Mouse (Mus musculus) small intestine, adult 2 months (tissue): ENCODE results near the gene Ephx1. TPM values are rescaled to one million over a fixed set of nuclear protein-coding genes. Genes with fewer than 3 reads are reported as not detected.

Source experiments
- H3K27ac ChIP-seq: fragments of 200-500 bp; 2 replicates; pipeline ENCODE4 v1.5.1; 2012; ENCODE audit warnings: low read depth, low read length, control low read depth, inconsistent platforms; ENCODE audit not compliant: insufficient read depth
- H3K27me3 ChIP-seq: fragments of 200-500 bp; 2 replicates; pipeline ENCODE4 v1.6.1; 2012; ENCODE audit warnings: mild to moderate bottlenecking, moderate library complexity, low read length, inconsistent platforms; ENCODE audit not compliant: control insufficient read depth, insufficient read depth
- H3K36me3 ChIP-seq: fragments of 200-500 bp; 2 replicates; pipeline ENCODE4 v1.6.1; 2012; ENCODE audit warnings: mild to moderate bottlenecking, low read length, control low read depth, inconsistent platforms; ENCODE audit not compliant: control insufficient read depth, insufficient read depth
- H3K4me1 ChIP-seq: fragments of 200-500 bp; 2 replicates; pipeline ENCODE4 v1.6.1; 2012; ENCODE audit warnings: low read length, inconsistent platforms, mixed read lengths; ENCODE audit not compliant: control insufficient read depth, insufficient read depth, insufficient read length
- H3K4me3 ChIP-seq: fragments of 200-500 bp; 2 replicates; pipeline ENCODE4 v1.5.1; 2012; ENCODE audit warnings: low read depth, mild to moderate bottlenecking, control low read depth, inconsistent platforms, low read length, moderate library complexity
- CTCF ChIP-seq: fragments of 200-500 bp; IDR thresholded peaks from 2 replicates; pipeline ENCODE4 v1.5.1; 2012; ENCODE audit warnings: low read depth, mild to moderate bottlenecking, control low read depth, inconsistent platforms, low read length, moderate library complexity, mixed read lengths; ENCODE audit not compliant: insufficient replicate concordance, insufficient read length; ENCODE audit errors: extremely low read depth
- POLR2A ChIP-seq: fragments of 200-500 bp; IDR thresholded peaks from 2 replicates; pipeline ENCODE4 v1.6.1; 2012; ENCODE audit warnings: low read depth, mild to moderate bottlenecking, control low read depth, inconsistent platforms, low read length, moderate library complexity
- WGBS: fragments of 180-500 bp; shearing (Covaris S2); methylation state at CpG from one replicate; pipeline ENCODE4 v1.1.7; 2018; 5-methylcytosine and 5-hydroxymethylcytosine counted together
- polyA plus RNA-seq: library from polyadenylated mRNA; depleted of rRNA; stranded (reverse); fragments of >200 nt; gene quantifications from 2 replicates; pipeline ENCODE4 v1.2.3, GENCODE M21; 2012

Ephx1 gene
- polyA plus RNA-seq, 1 experiment = 10.0 TPM

DNA sequence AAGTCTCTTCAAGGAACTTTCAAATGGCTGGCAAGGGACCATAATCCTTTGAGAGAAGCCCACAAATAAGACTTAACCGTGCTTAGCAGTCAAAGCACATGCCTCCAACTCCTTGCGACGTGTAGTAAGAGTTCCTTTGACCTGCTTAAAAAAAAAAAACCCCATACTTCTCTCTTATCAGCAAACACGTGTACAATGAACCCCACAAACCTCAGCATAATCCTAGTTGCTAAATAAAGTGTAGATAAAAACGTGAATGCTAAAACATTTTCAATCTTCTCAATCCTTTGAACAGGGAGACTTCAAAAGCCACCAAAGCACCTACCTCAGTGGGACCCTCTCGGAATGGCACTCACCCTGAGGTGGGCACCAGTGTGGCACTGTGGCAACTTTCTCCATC is 7.3 kb downstream of the Ephx1 start:
- TF ChIP-seq CTCF (no peak), POLR2A (no peak)

GRCm38 (mm10) chr1:181012416-181012815 is 8.3 kb downstream of the Ephx1 start:
- no peaks in the 10 kb centered on the region for H3K27me3 ChIP-seq
- H3K4me3 ChIP-seq = no peak overlapping the region
- no peaks in the 10 kb centered on the region for H3K36me3 ChIP-seq
- no peak overlapping the region for H3K27ac ChIP-seq
- 86% methylated on average over 3 of the region's 3 CpGs for WGBS
- no peak for TF ChIP-seq POLR2A
- TF ChIP-seq CTCF = no peak
- H3K4me1 ChIP-seq = peaks cover 31% of the 10 kb centered on the region

More for the DNA sequence above, 7.3 kb downstream of the Ephx1 start:
- H3K4me1 ChIP-seq = peaks cover 31% of the 10 kb centered on the region
- H3K36me3 ChIP-seq = no peaks in the 10 kb centered on the region
- H3K27ac ChIP-seq = no peak overlapping the region
- no peaks in the 10 kb centered on the region for H3K27me3 ChIP-seq
- 31% methylated on average over 6 of the region's 6 CpGs for WGBS
- H3K4me3 ChIP-seq = no peak overlapping the region

DNA sequence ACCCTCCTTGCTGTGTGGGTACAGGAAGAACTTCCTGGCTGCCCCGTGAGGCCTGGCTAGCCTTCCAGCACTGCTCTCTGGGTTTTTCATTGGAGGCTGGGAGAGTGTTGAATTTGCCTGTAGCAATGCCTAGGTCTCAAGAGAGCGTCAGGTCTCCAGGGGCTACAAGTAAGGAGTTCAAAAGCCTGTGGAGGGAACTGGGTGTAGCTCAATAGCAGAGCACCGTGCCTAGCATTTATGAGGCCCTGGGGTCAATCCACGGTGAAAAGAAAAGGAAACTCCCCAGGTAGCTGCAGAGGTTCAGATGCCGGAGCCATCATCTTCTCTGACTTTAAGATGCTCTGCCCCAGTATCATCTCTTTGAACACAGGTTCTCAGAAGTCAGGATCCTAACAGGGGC is 9.1 kb downstream of the Ephx1 start:
- Histone ChIP-seq H3K27ac (no peak overlapping the region), H3K4me3 (no peak overlapping the region), H3K4me1 (peaks cover 25% of the 10 kb centered on the region), H3K36me3 (no peaks in the 10 kb centered on the region), H3K27me3 (no peaks in the 10 kb centered on the region)
- WGBS = 87% methylated on average over 5 of the region's 5 CpGs
- TF ChIP-seq CTCF = no peak
- TF ChIP-seq POLR2A = no peak

DNA sequence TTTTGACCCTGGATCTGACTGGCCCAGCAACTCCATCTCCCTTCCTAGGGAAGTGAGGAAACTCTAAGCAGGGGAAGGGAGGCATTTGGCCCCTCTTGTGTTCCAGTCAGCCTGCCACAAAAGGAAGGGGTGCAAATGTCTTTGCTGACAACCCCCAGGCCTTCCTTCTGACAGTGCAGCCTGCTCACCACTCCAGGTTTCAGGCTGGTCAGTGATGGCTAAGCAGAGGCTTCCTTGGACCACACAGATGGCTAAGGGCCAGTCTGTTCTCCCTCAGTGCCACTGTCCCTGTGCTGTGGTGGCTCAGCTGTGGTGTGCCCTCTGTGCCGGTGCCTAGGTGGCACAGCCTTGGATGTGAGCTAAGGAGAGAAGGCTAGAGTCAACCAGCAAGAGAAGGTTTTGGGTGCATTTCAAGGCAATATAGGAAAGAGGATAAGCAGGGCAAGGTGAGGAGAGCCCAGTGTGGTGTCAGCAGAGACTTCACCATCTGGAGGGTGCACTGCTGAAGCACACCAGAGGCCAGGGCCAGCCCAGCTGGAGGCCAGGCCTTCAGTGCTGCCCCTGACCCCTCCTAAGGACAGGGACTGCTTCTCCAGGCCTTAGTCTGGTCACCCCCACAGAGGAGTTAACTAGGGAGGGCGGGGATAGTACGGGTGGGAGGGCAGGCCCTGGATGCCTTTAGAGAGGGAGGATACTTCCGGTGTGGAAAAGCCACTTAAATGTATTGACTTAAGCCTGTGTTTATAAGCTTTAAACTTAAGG is 10.4 kb downstream of the Ephx1 start:
- H3K27ac ChIP-seq = no peak overlapping the region
- 82% methylated on average over 4 of the region's 4 CpGs for WGBS
- no peak for TF ChIP-seq CTCF
- no peak for TF ChIP-seq POLR2A
- H3K4me1 ChIP-seq = peaks cover 19% of the 10 kb centered on the region
- H3K36me3 ChIP-seq = no peaks in the 10 kb centered on the region
- H3K4me3 ChIP-seq = no peak overlapping the region
- H3K27me3 ChIP-seq = no peaks in the 10 kb centered on the region

DNA sequence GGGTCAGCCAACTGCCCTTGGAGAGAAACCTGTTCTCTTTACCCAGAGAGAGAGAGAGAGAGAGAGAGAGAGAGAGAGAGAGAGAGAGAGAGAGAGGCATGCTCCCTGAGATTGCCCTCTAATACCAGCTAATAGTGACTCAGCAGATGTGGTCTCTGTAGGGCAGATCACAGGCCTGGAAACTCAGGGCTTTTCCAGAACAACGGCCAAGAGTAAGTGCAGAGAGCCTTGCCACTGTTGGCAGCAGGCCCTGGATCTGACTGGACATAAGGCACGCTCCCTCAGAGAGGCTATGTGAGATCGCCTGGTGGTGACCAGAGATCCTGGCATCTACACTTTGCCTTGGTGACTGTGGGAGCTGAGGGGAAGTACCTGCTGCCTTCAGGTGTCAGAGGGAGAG is 10.9 kb downstream of the Ephx1 start:
- H3K4me3 ChIP-seq = no peak overlapping the region
- peaks cover 16% of the 10 kb centered on the region for H3K4me1 ChIP-seq
- no peaks in the 10 kb centered on the region for H3K36me3 ChIP-seq
- peak overlapping the region; percentile 11; the same call in 1 of the 2 replicates for H3K27ac ChIP-seq
- 39% methylated on average over 3 of the region's 3 CpGs for WGBS
- TF ChIP-seq POLR2A (no peak), CTCF (no peak)
- no peaks in the 10 kb centered on the region for H3K27me3 ChIP-seq

DNA sequence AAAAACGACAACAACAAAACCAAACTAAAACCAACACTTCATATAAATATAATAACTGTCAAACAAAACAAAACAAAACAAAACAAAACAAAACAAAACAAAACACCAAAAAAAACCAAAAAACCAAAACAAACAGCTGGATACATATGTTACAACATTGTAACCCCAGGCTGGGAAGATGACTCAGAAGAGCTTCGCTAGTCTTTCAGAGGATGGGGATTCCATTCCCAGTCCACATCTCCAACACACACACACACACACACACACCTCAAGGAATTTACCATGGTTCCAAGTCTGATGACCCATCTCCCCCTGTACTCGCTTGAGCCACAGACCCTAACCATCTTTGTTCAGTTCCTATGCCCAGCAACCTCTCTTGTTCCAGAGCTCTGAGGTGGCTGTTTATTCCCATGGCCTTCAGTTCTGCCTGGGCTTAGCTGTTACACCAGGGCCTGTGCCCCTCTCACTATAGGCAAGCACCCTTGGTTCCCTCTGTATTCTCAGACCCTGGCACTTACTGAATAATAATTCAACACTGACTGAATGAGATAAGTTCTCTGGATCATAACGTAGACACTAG is 11.6 kb downstream of the Ephx1 start:
- H3K27ac ChIP-seq = no peak overlapping the region
- TF ChIP-seq CTCF = no peak
- no peak for TF ChIP-seq POLR2A
- no peak overlapping the region for H3K4me3 ChIP-seq
- peaks cover 14% of the 10 kb centered on the region for H3K4me1 ChIP-seq
- H3K36me3 ChIP-seq = no peaks in the 10 kb centered on the region
- WGBS = 86% methylated on average over 4 of the region's 4 CpGs
- no peaks in the 10 kb centered on the region for H3K27me3 ChIP-seq

DNA sequence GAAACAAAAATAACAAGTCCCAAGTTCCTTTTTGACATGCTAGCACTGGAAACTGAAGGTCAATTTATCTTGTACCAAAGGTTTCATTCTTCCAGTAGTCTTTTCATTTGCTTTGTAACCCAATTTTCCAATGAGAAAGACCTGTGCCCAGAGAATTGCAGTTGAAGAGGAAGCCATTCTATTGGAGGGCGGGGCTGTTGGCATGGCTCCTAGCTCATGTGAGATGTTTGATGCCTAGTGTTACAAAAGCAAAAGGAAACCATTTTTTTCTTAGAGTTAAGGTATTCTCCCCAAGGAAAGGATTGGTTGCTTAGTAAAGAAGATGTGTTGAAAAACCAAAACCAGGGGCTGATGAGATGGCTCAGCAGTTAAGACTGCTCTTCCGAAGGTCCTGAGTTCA is 12.4 kb downstream of the Ephx1 start:
- H3K27ac ChIP-seq = no peak overlapping the region
- TF ChIP-seq CTCF (no peak), POLR2A (no peak)
- peaks cover 11% of the 10 kb centered on the region for H3K4me1 ChIP-seq
- 83% methylated on average over 2 of the region's 2 CpGs for WGBS
- no peak overlapping the region for H3K4me3 ChIP-seq
- H3K27me3 ChIP-seq = no peaks in the 10 kb centered on the region
- no peaks in the 10 kb centered on the region for H3K36me3 ChIP-seq
